Mouse (Mus musculus): ENCODE results near the gene Stk36. TPM values are rescaled to one million over a fixed set of nuclear protein-coding genes. Genes with fewer than 3 reads are reported as not detected.

Stk36 gene
- total and polyA plus RNA-seq, 2 experiments from 2014 or later, result 0.38 to 0.79 TPM

GRCm38 (mm10) chr1:74624183-74624582, 22.9 kb downstream of the Stk36 start:
- H3K4me3 ChIP-seq (ENCODE audit: low read depth, low read length), result no peak overlapping the region
- no peaks in the 10 kb centered on the region for H3K4me1 ChIP-seq (ENCODE audit: control insufficient read depth, insufficient read depth)
- DNase-seq (ENCODE audit: low spot score) (no peak), ATAC-seq (ENCODE audit: insufficient read depth, low read depth) (no peak)
- WGBS, result 85% methylated on average over 1 of the region's 1 CpGs
- H3K9me3 ChIP-seq (replicated peaks; ENCODE audit: control insufficient read depth, low read length), result no peaks in the 10 kb centered on the region
- no peak overlapping the region for H3K9ac ChIP-seq (replicated peaks; ENCODE audit: low read depth, low read length)
- no peaks in the 10 kb centered on the region for H3K36me3 ChIP-seq (replicated peaks; ENCODE audit: control insufficient read depth, insufficient read depth, low read length)
- H3K27me3 ChIP-seq (ENCODE audit: control insufficient read depth, insufficient read depth, low read length), result no peaks in the 10 kb centered on the region
- no peak overlapping the region for H3K4me2 ChIP-seq (ENCODE audit: low read depth, low read length)
- H3K27ac ChIP-seq (ENCODE audit: low read depth), result no peak overlapping the region
- TF ChIP-seq CTCF (IDR thresholded peaks at IDR 0.05; ENCODE audit: low read depth), result no peak
- TF ChIP-seq EP300 (IDR thresholded peaks at IDR 0.05; ENCODE audit: low read depth), result no peak

DNA sequence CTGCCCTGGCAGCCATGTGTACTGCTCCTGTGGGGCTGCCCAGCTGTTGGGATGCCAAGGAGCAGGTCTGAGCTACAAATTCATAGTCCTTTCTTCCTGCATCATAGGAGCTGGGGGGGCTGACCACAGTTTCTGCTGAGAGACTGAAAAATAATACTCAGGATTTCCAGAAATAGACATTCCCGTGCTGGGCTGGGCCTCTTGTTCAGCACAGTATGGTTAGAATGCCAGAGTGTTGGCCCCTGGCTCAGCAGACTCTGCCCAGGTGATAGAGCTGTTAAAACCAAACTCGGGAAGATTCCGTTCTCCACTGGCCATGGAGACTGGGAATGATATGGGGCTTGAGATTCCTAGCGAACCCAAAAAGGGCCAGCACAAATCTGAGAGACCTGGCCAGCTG, 24.8 kb downstream of the Stk36 start:
- no peak for TF ChIP-seq CTCF (IDR thresholded peaks at IDR 0.05; ENCODE audit: low read depth)
- no peak for TF ChIP-seq EP300 (IDR thresholded peaks at IDR 0.05; ENCODE audit: low read depth)
- Histone ChIP-seq H3K9me3 (replicated peaks; ENCODE audit: control insufficient read depth, low read length) (no peaks in the 10 kb centered on the region), H3K27me3 (ENCODE audit: control insufficient read depth, insufficient read depth, low read length) (no peaks in the 10 kb centered on the region), H3K4me3 (ENCODE audit: low read depth, low read length) (no peak overlapping the region), H3K36me3 (replicated peaks; ENCODE audit: control insufficient read depth, insufficient read depth, low read length) (no peaks in the 10 kb centered on the region), H3K4me1 (ENCODE audit: control insufficient read depth, insufficient read depth) (no peaks in the 10 kb centered on the region), H3K27ac (ENCODE audit: low read depth) (no peak overlapping the region), H3K4me2 (ENCODE audit: low read depth, low read length) (no peak overlapping the region), H3K9ac (replicated peaks; ENCODE audit: low read depth, low read length) (no peak overlapping the region)
- DNase-seq (ENCODE audit: low spot score), result no peak
- ATAC-seq (ENCODE audit: insufficient read depth, low read depth), result no peak
- 55% methylated on average over 4 of the region's 4 CpGs for WGBS

DNA sequence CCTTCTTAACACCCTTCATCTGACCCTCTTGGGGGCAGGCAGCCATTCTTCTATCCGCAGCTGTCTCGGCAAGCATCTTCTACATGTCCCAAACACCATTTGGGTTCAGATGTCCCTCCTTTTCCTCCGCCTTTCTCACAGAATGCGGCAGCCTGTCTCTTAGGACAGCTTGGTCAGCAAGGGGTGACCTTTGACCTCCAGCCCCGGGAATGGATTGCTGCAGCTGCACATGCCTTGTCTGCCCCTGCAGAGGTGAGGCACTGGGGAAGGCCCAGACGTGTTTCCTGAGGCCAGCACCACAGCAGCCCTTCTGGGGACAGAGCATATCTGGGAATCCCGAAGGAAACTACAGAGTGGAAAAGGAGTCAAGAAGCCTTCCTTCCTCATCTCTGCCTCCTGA, 26.8 kb downstream of the Stk36 start:
- ATAC-seq (ENCODE audit: insufficient read depth, low read depth) (no peak), DNase-seq (ENCODE audit: low spot score) (no peak)
- Histone ChIP-seq H3K4me2 (ENCODE audit: low read depth, low read length) (no peak overlapping the region), H3K4me1 (ENCODE audit: control insufficient read depth, insufficient read depth) (no peaks in the 10 kb centered on the region), H3K9me3 (replicated peaks; ENCODE audit: control insufficient read depth, low read length) (no peaks in the 10 kb centered on the region), H3K4me3 (ENCODE audit: low read depth, low read length) (no peak overlapping the region), H3K27me3 (ENCODE audit: control insufficient read depth, insufficient read depth, low read length) (no peaks in the 10 kb centered on the region), H3K27ac (ENCODE audit: low read depth) (no peak overlapping the region), H3K36me3 (replicated peaks; ENCODE audit: control insufficient read depth, insufficient read depth, low read length) (no peaks in the 10 kb centered on the region), H3K9ac (replicated peaks; ENCODE audit: low read depth, low read length) (no peak overlapping the region)
- no peak for TF ChIP-seq CTCF (IDR thresholded peaks at IDR 0.05; ENCODE audit: low read depth)
- no peak for TF ChIP-seq EP300 (IDR thresholded peaks at IDR 0.05; ENCODE audit: low read depth)
- WGBS, result 50% methylated on average over 7 of the region's 7 CpGs

GRCm38 (mm10) chr1:74632734-74633133, 31.5 kb downstream of the Stk36 start:
- ATAC-seq (ENCODE audit: insufficient read depth, low read depth), result no peak
- H3K4me2 ChIP-seq (ENCODE audit: low read depth, low read length), result no peak overlapping the region
- no peaks in the 10 kb centered on the region for H3K4me1 ChIP-seq (ENCODE audit: control insufficient read depth, insufficient read depth)
- TF ChIP-seq EP300 (IDR thresholded peaks at IDR 0.05; ENCODE audit: low read depth) (no peak), CTCF (IDR thresholded peaks at IDR 0.05; ENCODE audit: low read depth) (no peak)
- WGBS, result 63% methylated on average over 4 of the region's 4 CpGs
- no peak for DNase-seq (ENCODE audit: low spot score)
- no peaks in the 10 kb centered on the region for H3K36me3 ChIP-seq (replicated peaks; ENCODE audit: control insufficient read depth, insufficient read depth, low read length)
- H3K27ac ChIP-seq (ENCODE audit: low read depth), result no peak overlapping the region
- H3K9me3 ChIP-seq (replicated peaks; ENCODE audit: control insufficient read depth, low read length), result no peaks in the 10 kb centered on the region
- H3K9ac ChIP-seq (replicated peaks; ENCODE audit: low read depth, low read length), result no peak overlapping the region
- no peak overlapping the region for H3K4me3 ChIP-seq (ENCODE audit: low read depth, low read length)
- H3K27me3 ChIP-seq (ENCODE audit: control insufficient read depth, insufficient read depth, low read length), result no peaks in the 10 kb centered on the region

GRCm38 (mm10) chr1:74643524-74643923, 42.3 kb downstream of the Stk36 start:
- Histone ChIP-seq H3K27me3 (ENCODE audit: control insufficient read depth, insufficient read depth, low read length) (no peaks in the 10 kb centered on the region), H3K4me3 (ENCODE audit: low read depth, low read length) (no peak overlapping the region), H3K4me2 (ENCODE audit: low read depth, low read length) (no peak overlapping the region), H3K9ac (replicated peaks; ENCODE audit: low read depth, low read length) (no peak overlapping the region), H3K4me1 (ENCODE audit: control insufficient read depth, insufficient read depth) (no peaks in the 10 kb centered on the region), H3K27ac (ENCODE audit: low read depth) (no peak overlapping the region), H3K36me3 (replicated peaks; ENCODE audit: control insufficient read depth, insufficient read depth, low read length) (no peaks in the 10 kb centered on the region), H3K9me3 (replicated peaks; ENCODE audit: control insufficient read depth, low read length) (no peaks in the 10 kb centered on the region)
- DNase-seq (ENCODE audit: low spot score) (no peak), ATAC-seq (ENCODE audit: insufficient read depth, low read depth) (no peak)
- TF ChIP-seq EP300 (IDR thresholded peaks at IDR 0.05; ENCODE audit: low read depth) (no peak), CTCF (IDR thresholded peaks at IDR 0.05; ENCODE audit: low read depth) (no peak)
- 32% methylated on average over 2 of the region's 2 CpGs for WGBS

DNA sequence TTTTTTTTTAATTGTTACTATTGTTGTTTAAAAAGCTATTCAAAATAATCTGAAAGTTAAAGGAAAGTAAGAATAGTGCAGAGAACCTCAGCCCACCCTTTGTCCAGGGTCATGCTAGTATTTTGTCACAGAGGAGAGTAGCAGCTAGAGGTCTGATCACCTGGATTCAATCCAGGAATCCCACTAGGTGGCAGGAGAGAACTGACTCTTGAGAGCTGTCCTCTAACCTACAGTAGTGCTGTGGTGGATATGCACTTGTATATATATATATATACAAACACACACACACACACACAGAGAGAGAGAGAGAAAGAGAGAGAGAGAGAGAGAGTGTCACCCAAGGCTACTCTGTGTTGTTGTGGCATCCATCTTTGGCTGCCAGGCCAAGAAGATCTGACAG, 42.7 kb downstream of the Stk36 start:
- H3K9ac ChIP-seq (replicated peaks; ENCODE audit: low read depth, low read length), result no peak overlapping the region
- H3K4me3 ChIP-seq (ENCODE audit: low read depth, low read length), result no peak overlapping the region
- no peaks in the 10 kb centered on the region for H3K36me3 ChIP-seq (replicated peaks; ENCODE audit: control insufficient read depth, insufficient read depth, low read length)
- H3K27ac ChIP-seq (ENCODE audit: low read depth), result no peak overlapping the region
- H3K4me2 ChIP-seq (ENCODE audit: low read depth, low read length), result no peak overlapping the region
- no peaks in the 10 kb centered on the region for H3K27me3 ChIP-seq (ENCODE audit: control insufficient read depth, insufficient read depth, low read length)
- TF ChIP-seq CTCF (IDR thresholded peaks at IDR 0.05; ENCODE audit: low read depth), result peak; percentile 65
- TF ChIP-seq EP300 (IDR thresholded peaks at IDR 0.05; ENCODE audit: low read depth), result no peak
- no peaks in the 10 kb centered on the region for H3K4me1 ChIP-seq (ENCODE audit: control insufficient read depth, insufficient read depth)
- peak; percentile 39; the same call in 1 of the 2 replicates for ATAC-seq (ENCODE audit: insufficient read depth, low read depth)
- DNase-seq (ENCODE audit: low spot score), result peak; percentile 65
- H3K9me3 ChIP-seq (replicated peaks; ENCODE audit: control insufficient read depth, low read length), result no peaks in the 10 kb centered on the region

Data from heart, postnatal 0 days (tissue).